Mouse (Mus musculus) layer of hippocampus, postnatal 36 days (tissue): Measurements from ENCODE around the gene Dhrs3. TPM values are rescaled to one million over a fixed set of nuclear protein-coding genes. Genes with fewer than 3 reads are reported as not detected.

Experiments
- DNase-seq, 2 experiments: peaks; one replicate each; pipeline ENCODE4 v3.0.0; 2022
- total RNA-seq, 2 experiments: library from RNA; stranded (reverse); gene quantifications; 2 replicates each; pipeline ENCODE4 v1.2.3; 2021

Gene Dhrs3
- total RNA-seq, 2 experiments from 2014 or later = 27.6 to 31.0 TPM

- no peak for DNase-seq
Observed at GRCm38 (mm10) chr4:144939847-144940411, 47.3 kb downstream of the Dhrs3 start.

DNA sequence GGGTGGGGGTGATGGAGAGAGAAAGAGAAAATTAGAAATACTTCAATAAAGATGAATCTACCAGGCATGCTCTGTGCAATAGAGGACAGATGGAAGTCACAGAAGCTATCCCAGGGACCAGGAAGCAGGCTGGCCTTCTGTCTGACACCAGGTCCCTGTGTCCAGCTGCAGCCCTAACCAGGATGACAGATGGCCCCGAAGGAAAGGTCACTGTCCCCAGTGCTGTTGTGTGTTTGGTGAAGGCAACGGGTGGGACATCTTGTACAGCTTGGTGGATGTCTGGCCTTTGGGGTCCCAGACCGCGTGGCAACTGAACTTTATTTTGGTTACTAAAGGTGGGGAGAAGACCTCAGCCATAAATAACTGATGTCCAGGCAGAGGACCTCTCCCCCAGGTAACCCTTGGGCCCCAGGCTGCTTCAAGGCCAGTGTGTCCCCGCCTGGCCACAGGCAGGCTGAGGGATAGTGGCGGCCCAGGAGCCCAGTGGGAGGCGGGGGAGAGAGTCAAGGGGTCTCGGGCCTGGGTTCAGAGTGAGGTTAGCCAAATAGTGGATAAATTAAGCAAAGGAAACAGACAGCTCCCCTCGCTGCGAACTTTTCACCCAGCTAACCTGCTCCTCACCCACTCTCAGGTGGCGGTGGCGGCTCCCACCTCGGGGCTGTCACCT, 48.3 kb downstream of the Dhrs3 start:
- DNase-seq = no peak

DNA sequence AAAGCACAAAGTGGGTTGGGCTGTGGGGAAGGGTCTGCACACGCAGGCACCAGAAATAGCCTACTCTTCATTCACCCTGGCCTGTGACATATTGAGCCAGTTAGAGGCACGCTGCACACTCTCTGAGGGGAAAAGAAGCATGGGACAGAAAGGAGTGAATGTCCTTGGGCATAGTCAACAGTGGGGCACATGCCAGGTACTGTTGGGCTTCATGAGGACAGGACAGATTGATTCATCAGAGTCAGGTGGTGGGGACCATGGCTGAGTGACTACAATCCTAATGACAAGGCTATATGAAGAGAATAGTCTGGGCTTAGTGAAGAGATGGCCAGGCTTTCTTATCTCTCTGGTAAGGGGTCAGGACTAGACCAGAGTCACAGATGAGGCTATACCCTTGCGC, 49.8 kb downstream of the Dhrs3 start:
- no peak for DNase-seq

DNA sequence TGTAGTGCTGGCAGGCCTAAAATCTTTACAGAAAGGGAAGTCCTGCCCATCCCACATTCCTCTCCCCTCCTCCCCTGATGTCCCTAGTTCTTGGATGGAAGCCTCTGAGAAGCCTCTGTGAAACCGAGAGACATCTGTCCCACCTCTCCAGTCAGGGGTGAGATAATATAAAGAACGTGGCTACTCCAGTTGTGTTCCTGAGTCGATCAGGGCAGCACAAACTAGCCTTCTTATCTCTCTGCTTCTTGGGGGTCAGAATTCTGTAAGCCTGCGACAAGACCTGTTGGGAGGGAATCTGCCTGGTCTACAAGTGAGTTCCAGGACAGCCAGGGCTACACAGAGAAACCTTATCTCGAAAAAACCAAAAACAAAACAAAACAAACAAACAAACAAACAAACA, 50.6 kb downstream of the Dhrs3 start:
- no peak for DNase-seq

- DNase-seq = no peak
Observed at GRCm38 (mm10) chr4:144947738-144948390, 55.2 kb downstream of the Dhrs3 start.

- peak in 1 of 2 experiments; percentile 22 for DNase-seq
Observed at GRCm38 (mm10) chr4:144949441-144950326, 57.1 kb downstream of the Dhrs3 start.

DNA sequence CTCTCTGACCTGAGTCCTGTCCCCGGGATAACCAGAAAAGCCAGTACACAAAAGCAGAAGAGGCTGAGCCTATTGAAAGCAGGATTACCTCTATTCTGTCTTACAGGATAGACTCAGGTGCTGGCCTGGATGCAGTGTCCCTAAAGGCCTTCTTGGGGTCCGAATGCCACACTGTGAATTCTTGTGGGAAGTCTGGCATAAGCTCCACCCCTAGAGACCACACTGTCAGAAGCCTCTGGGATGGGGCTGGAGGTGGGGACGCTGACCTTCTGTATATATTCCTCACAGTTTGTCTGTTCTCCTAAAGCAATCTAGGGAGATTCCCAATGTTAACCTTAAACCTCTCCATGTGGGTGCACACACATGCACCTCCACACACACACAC, 57.7 kb downstream of the Dhrs3 start:
- no peak for DNase-seq

GRCm38 (mm10) chr4:144950883-144951282, 58.3 kb downstream of the Dhrs3 start:
- no peak for DNase-seq

DNA sequence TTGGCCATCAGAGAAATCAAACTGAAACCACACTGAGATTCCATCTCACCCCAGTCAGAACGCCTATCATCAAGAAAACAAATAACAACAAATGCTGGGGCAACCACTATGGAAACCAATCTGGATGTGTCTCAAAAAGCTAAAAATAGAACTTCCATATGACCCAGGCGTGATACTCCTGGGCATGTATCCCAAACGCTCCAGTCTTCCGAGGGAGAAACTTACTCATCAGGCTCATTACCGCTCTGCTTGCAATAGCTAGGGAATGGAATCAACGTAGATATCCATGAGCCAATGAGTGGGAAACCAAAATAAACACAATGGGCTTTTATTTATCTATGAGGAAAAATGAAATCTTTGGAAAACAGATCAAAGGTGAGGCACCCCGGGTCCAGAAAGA, 59.2 kb downstream of the Dhrs3 start:
- DNase-seq = no peak

GRCm38 (mm10) chr4:144953421-144953820, 60.8 kb downstream of the Dhrs3 start:
- DNase-seq = no peak

DNA sequence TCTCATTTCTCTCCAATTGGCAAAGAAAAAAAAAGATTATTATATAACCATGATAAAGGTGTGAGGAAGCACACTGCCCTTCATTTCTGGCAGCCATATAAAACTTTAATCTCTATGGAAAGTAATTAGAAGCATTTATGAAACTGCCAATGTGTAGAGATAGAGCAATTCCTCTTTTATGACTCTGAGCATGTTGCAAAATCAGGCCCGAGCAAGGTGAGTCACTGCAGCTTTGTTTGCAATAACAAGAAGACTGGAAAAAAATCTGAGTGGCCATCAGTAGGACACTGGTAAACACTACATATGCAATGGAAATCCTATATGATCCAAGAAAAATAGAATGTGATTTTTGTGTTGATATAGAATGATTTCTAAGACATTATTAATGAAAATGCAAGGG, 63.2 kb downstream of the Dhrs3 start:
- DNase-seq = no peak

DNA sequence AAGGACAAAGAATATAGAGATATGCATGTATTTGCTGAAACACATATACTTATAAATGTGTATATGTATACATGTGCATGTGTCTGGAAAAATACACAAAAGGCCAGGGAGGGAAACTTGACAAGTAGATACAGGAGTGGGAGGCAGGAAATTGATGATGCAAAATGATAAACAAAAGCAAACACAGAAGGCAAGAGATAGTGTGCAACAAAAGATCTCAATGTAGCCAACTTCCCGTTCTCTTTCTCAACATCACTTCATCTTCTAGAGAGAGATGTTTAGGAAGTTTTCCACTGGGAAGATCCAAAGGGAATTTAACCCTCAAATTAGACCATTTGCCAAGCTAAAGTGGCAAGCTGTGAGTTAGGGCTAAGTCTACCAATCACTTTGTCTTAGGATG, 63.7 kb downstream of the Dhrs3 start:
- DNase-seq = no peak

DNA sequence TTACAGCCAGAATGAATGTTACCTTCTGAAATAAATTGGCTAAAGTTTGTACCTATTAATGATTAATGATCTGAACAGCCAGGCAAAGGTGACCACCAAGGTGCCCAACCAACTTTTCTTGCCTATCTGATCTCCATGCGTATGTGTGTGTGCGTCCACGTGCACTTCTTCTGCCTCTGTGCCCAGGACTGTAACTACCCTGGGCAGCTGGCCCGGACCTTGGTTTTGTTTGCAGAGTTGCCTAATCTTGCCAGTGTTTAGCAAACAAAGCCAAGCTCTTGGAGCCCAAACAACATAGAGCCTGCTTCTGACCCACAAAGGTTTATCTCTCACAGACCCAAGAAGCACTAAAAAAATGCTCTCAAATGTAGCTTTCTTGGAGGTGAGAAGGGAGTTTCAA, 64.6 kb downstream of the Dhrs3 start:
- no peak for DNase-seq

- no peak for DNase-seq
Observed at GRCm38 (mm10) chr4:144957721-144958120, 65.1 kb downstream of the Dhrs3 start.

DNA sequence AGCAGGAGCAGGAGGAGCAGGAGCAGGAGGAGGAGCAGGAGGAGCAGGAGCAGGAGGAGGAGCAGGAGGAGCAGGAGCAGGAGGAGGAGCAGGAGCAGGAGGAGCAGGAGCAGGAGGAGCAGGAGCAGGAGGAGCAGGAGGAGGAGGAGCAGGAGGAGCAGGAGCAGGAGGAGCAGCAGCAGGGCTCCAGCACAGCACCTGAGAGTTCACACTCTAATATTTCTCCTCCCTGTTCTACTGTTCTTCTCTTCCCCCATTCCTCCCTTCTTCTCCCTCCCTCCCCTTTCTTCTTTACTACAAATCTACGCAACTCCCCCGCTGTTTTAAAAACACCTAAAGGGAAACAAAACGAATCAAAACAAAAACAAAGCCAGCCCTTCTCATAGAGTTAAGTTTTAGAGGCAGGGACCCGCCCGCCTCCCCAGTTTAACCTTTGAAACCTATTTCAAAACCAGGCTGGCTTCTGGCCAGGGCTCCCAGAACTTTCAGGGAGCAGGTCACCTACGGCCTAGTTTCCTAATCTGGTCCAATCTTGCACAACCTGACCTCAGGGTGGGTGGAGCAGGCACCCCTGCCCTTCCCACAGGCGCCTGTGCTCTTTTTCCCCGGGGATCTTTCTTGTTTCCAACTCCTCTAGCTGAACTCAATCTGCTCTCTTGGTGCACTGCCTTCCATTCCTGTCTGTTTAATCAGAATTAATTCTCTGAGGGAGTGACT, 67.7 kb downstream of the Dhrs3 start:
- DNase-seq = no peak

DNA sequence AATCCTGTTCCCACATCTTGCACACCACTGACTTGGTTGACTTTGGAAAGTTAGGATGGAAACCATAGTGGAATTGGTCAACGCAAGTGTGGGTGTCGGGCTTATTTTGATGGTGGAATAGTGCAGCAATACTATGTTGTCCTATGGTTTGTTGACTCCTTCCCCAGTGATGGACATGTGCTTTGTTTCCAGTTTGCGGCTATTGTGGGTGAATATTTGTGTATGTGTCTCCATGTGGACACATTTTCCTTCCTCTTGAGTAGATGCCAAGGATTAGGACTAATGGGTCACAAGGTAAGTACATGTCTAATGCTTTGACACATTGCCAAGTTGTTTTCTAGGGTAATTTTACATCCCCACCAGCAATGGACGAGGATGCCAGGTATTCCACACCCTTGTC, 68.6 kb downstream of the Dhrs3 start:
- no peak for DNase-seq

DNA sequence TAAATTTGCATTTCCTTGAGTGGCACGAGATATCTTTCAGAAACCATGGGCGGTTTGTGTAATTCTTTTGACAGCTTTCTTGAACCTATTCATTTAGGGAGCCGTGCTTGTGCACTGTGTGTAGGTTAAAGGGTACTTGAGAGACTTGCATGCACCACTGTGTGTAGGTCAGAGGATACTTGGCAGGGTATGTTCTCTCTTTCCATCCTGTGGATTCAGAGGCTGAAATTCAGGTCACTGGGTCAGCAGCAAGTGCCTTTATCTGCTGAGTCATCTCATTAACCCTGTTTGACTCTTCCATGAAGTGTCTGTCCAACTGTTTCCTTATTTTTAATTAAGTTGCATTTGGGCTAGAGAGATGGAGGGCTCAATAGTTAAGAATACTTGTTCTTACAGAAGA, 69.1 kb downstream of the Dhrs3 start:
- DNase-seq = no peak

GRCm38 (mm10) chr4:144965255-144965654, 72.6 kb downstream of the Dhrs3 start:
- no peak for DNase-seq

DNA sequence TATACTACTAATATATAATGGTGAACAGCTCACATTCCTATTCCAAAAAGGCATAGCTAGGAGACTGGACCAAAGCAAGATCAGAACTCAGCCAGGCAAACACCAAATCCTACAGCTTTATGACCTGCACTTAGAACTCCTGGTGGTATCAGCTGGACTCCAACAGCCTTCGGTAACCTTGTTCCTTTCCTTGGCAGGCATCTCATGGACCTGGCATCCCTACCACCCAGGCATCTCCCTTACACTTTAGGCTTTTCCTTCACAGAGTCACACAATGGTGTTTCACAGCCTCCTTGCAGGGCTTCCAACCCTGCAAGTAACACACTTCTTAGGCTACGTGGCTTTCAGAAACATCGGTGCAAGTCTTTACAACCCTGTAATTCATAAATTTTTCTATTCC, 75.7 kb downstream of the Dhrs3 start:
- no peak for DNase-seq

GRCm38 (mm10) chr4:144969030-144969429, 76.4 kb downstream of the Dhrs3 start:
- no peak for DNase-seq

GRCm38 (mm10) chr4:144971048-144971447, 78.4 kb downstream of the Dhrs3 start:
- DNase-seq = no peak

GRCm38 (mm10) chr4:144972948-144973720, 80.5 kb downstream of the Dhrs3 start:
- peak; percentile 34 to 40 for DNase-seq
